Mouse (Mus musculus): Measurements from ENCODE around the gene Pitpnm2. TPM values are rescaled to one million over a fixed set of nuclear protein-coding genes. Genes with fewer than 3 reads are reported as not detected.

Pitpnm2 gene
- total and polyA plus RNA-seq, 3 experiments = 7.0 to 22.2 TPM; not detected in 1

GRCm38 (mm10) chr5:124115990-124116845 is 133.3 kb downstream of the Pitpnm2 start, which contains the start of gene Arl6ip4:
TSS of gene Arl6ip4 (plus strand) at chr5:124116089.
- peak; percentile 87 for DNase-seq (ENCODE audit: low read depth, low spot score)
- peaks cover 0 to 15% of the 10 kb centered on the region in 2 experiments; a peak in 3 of 4 replicates for H3K4me1 ChIP-seq (ENCODE audit: control insufficient read depth in 1 of 2, insufficient read depth in 2 of 2, low read length in 2 of 2)

GRCm38 (mm10) chr5:124115531-124115930 is 134.0 kb downstream of the Pitpnm2 start:
- H3K9ac ChIP-seq (ENCODE audit: control insufficient read depth, low read depth, low read length, poor library complexity, severe bottlenecking) = peak overlapping the region; percentile 96
- no peak overlapping the region for H3K27ac ChIP-seq (ENCODE audit: control insufficient read depth, low read depth, low read length)
- no peaks in the 10 kb centered on the region for H3K27me3 ChIP-seq (ENCODE audit: control insufficient read depth in 1 of 2, insufficient read depth in 2 of 2, low read length in 2 of 2)
- TF ChIP-seq ELF1 (IDR thresholded peaks at IDR 0.05; ENCODE audit: low read depth, low read length) = no peak
- no peak for TF ChIP-seq ZC3H11A (IDR thresholded peaks at IDR 0.05; ENCODE audit: low read depth, low read length)
- TF ChIP-seq MAZ (IDR thresholded peaks at IDR 0.05; ENCODE audit: low read depth, low read length) = no peak
- peak; percentile 32 for DNase-seq (ENCODE audit: low read depth, low spot score)
- H3K4me3 ChIP-seq (ENCODE audit: control insufficient read depth in 1 of 2, insufficient read depth in 1 of 2, low read depth in 2 of 2, low read length in 2 of 2) = peak overlapping the region; percentile 85 to 92; a peak in 3 of 4 replicates
- peaks cover 2 to 4% of the 10 kb centered on the region in 2 experiments; a peak in 1 of 4 replicates for H3K36me3 ChIP-seq (ENCODE audit: control insufficient read depth in 1 of 2, insufficient read depth in 2 of 2, low read length in 2 of 2)
- H3K79me2 ChIP-seq (ENCODE audit: control insufficient read depth, insufficient read depth, low read length, poor library complexity) = peaks cover 46% of the 10 kb centered on the region
- H3K4me1 ChIP-seq (ENCODE audit: control insufficient read depth in 1 of 2, insufficient read depth in 2 of 2, low read length in 2 of 2) = peaks cover 0 to 15% of the 10 kb centered on the region in 2 experiments; a peak in 3 of 4 replicates
- no peaks in the 10 kb centered on the region for H3K9me3 ChIP-seq (replicated peaks; ENCODE audit: insufficient read depth, low read length)

More at GRCm38 (mm10) chr5:124115990-124116845, 133.3 kb downstream of the Pitpnm2 start, which contains the start of gene Arl6ip4:
- peak within 1 kb of the TSS; percentile 85 to 92 for H3K4me3 ChIP-seq (ENCODE audit: control insufficient read depth in 1 of 2, insufficient read depth in 1 of 2, low read depth in 2 of 2, low read length in 2 of 2)
- peak within 1 kb of the TSS; percentile 96 for H3K9ac ChIP-seq (ENCODE audit: control insufficient read depth, low read depth, low read length, poor library complexity, severe bottlenecking)
- no peaks in the 10 kb centered on the region for H3K9me3 ChIP-seq (replicated peaks; ENCODE audit: insufficient read depth, low read length)
- H3K27me3 ChIP-seq (ENCODE audit: control insufficient read depth in 1 of 2, insufficient read depth in 2 of 2, low read length in 2 of 2) = no peaks in the 10 kb centered on the region
- peak within 1 kb of the TSS; percentile 62 for H3K27ac ChIP-seq (ENCODE audit: control insufficient read depth, low read depth, low read length)
- peaks cover 42% of the 10 kb centered on the region for H3K79me2 ChIP-seq (ENCODE audit: control insufficient read depth, insufficient read depth, low read length, poor library complexity)
- peaks cover 2 to 4% of the 10 kb centered on the region in 2 experiments; a peak in 1 of 4 replicates for H3K36me3 ChIP-seq (ENCODE audit: control insufficient read depth in 1 of 2, insufficient read depth in 2 of 2, low read length in 2 of 2)
- TF ChIP-seq TAL1 (IDR thresholded peaks at IDR 0.05; ENCODE audit: low read length) = no peak
- TF ChIP-seq GATA1 (IDR thresholded peaks at IDR 0.05; ENCODE audit: low read depth, low read length) = no peak
- TF ChIP-seq MXI1 (IDR thresholded peaks at IDR 0.05; ENCODE audit: low read depth, low read length) = peak; percentile 84
- no peak for TF ChIP-seq MAX (IDR thresholded peaks at IDR 0.05; ENCODE audit: low read length)
- TF ChIP-seq JUND (IDR thresholded peaks at IDR 0.05; ENCODE audit: low read depth, low read length) = no peak
- no peak for TF ChIP-seq ZC3H11A (IDR thresholded peaks at IDR 0.05; ENCODE audit: low read depth, low read length)
- no peak for TF ChIP-seq GABPA (IDR thresholded peaks at IDR 0.05; ENCODE audit: low read depth, low read length)
- no peak for TF ChIP-seq MYC (IDR thresholded peaks at IDR 0.05; ENCODE audit: low read depth, low read length)
- no peak for TF ChIP-seq USF2 (IDR thresholded peaks at IDR 0.05; ENCODE audit: borderline replicate concordance in 1 of 2, insufficient read depth in 1 of 2, low read depth in 1 of 2, low read length in 2 of 2)
- 0 out of 2 replicates have a peak, but pooled peaks have one; percentile 19 for TF ChIP-seq ETS1 (IDR thresholded peaks at IDR 0.05; ENCODE audit: low read depth, low read length)
- TF ChIP-seq E2F4 (IDR thresholded peaks at IDR 0.05; ENCODE audit: borderline replicate concordance, low read depth, low read length) = 0 out of 2 replicates have a peak, but pooled peaks have one; percentile 51
- peak; percentile 62 for TF ChIP-seq TCF12 (IDR thresholded peaks at IDR 0.05; ENCODE audit: low read depth, low read length)
- TF ChIP-seq NELFE (IDR thresholded peaks at IDR 0.05; ENCODE audit: low read depth, low read length) = peak; percentile 74
- TF ChIP-seq POLR2AphosphoS2 (IDR thresholded peaks at IDR 0.05; ENCODE audit: low read length) = peak; percentile 97
- peak; percentile 91 for TF ChIP-seq MAZ (IDR thresholded peaks at IDR 0.05; ENCODE audit: low read depth, low read length)
- peak; percentile 73; the same call in 1 of the 2 replicates for TF ChIP-seq ZMIZ1 (IDR thresholded peaks at IDR 0.05; ENCODE audit: low read depth, low read length)
- TF ChIP-seq POLR2A (IDR thresholded peaks at IDR 0.05; ENCODE audit: control insufficient read depth in 1 of 2, insufficient read depth in 1 of 2, low read depth in 1 of 2, low read length in 2 of 2, poor library complexity in 1 of 2) = peak; percentile 58 to 84
- no peak for TF ChIP-seq MEF2A (IDR thresholded peaks at IDR 0.05; ENCODE audit: extremely low read depth, insufficient replicate concordance, low read depth, low read length, poor library complexity, severe bottlenecking)
- no peak for TF ChIP-seq MAFK (IDR thresholded peaks at IDR 0.05; ENCODE audit: borderline replicate concordance, low read depth, low read length)
- TF ChIP-seq BHLHE40 (IDR thresholded peaks at IDR 0.05; ENCODE audit: borderline replicate concordance, low read depth, low read length) = no peak
- TF ChIP-seq HCFC1 (IDR thresholded peaks at IDR 0.05; ENCODE audit: low read depth, low read length) = peak; percentile 94
- TF ChIP-seq UBTF (IDR thresholded peaks at IDR 0.05; ENCODE audit: borderline replicate concordance, insufficient read depth, low read depth, low read length) = no peak
- no peak for TF ChIP-seq USF1 (IDR thresholded peaks at IDR 0.05; ENCODE audit: low read depth, low read length)
- no peak for TF ChIP-seq EP300 (IDR thresholded peaks at IDR 0.05; ENCODE audit: low read depth in 1 of 2, low read length in 2 of 2)
- TF ChIP-seq CHD2 (IDR thresholded peaks at IDR 0.05; ENCODE audit: low read length) = no peak
- no peak for TF ChIP-seq RAD21 (IDR thresholded peaks at IDR 0.05; ENCODE audit: low read depth, low read length)
- peak; percentile 87 for TF ChIP-seq SIN3A (IDR thresholded peaks at IDR 0.05; ENCODE audit: low read length)
- TF ChIP-seq NRF1 (IDR thresholded peaks at IDR 0.05; ENCODE audit: insufficient read depth, low read depth, low read length, poor library complexity, severe bottlenecking) = peak; percentile 46; the same call in 1 of the 2 replicates
- TF ChIP-seq POLR2AphosphoS5 (IDR thresholded peaks at IDR 0.05; ENCODE audit: borderline replicate concordance, low read depth, low read length) = no peak
- TF ChIP-seq CHD1 (IDR thresholded peaks at IDR 0.05; ENCODE audit: low read depth, low read length) = no peak
- TF ChIP-seq KAT2A (conservative IDR thresholded peaks at IDR 0.05; ENCODE audit: low read depth, low read length) = peak; percentile 67; the same call in 1 of the 2 replicates
- TF ChIP-seq ZKSCAN1 (IDR thresholded peaks at IDR 0.05; ENCODE audit: low read depth, low read length) = no peak
- peak; percentile 83 for TF ChIP-seq TBP (IDR thresholded peaks at IDR 0.05; ENCODE audit: low read depth, low read length)
- peak; percentile 86 for TF ChIP-seq ELF1 (IDR thresholded peaks at IDR 0.05; ENCODE audit: low read depth, low read length)

All from MEL (cell line).